Mouse (Mus musculus) kidney, adult 2 months (tissue): ENCODE results near the gene Camta2. TPM values are rescaled to one million over a fixed set of nuclear protein-coding genes. Genes with fewer than 3 reads are reported as not detected.

ENCODE experiments used
- DNase-seq: peaks from one replicate; pipeline ENCODE4 v3.0.0; 2021
- H3K27ac ChIP-seq: fragments of 200-500 bp; 2 replicates; pipeline ENCODE4 v1.5.1; 2012; ENCODE audit warnings: low read depth, low read length, control low read depth, inconsistent platforms; ENCODE audit not compliant: insufficient read depth
- H3K27me3 ChIP-seq: fragments of 200-500 bp; replicated peaks from 2 replicates; pipeline ENCODE4 v1.6.1; 2012; ENCODE audit warnings: mild to moderate bottlenecking, moderate library complexity, low read length, inconsistent platforms; ENCODE audit not compliant: control insufficient read depth, insufficient read depth
- H3K36me3 ChIP-seq: fragments of 200-500 bp; 2 replicates; pipeline ENCODE4 v1.6.1; 2012; ENCODE audit warnings: mild to moderate bottlenecking, moderate library complexity, low read length, inconsistent platforms; ENCODE audit not compliant: control insufficient read depth, insufficient read depth
- H3K4me1 ChIP-seq: fragments of 200-500 bp; 2 replicates; pipeline ENCODE4 v1.6.1; 2011; ENCODE audit warnings: low read length; ENCODE audit not compliant: control insufficient read depth, insufficient read depth
- H3K4me3 ChIP-seq: fragments of 200-500 bp; 2 replicates; pipeline ENCODE4 v1.5.1; 2011; ENCODE audit warnings: mild to moderate bottlenecking, low read depth, low read length, control low read depth; ENCODE audit not compliant: insufficient read depth
- CTCF ChIP-seq: fragments of 200-500 bp; conservative IDR thresholded peaks from 2 replicates; pipeline ENCODE4 v1.5.1; 2011; ENCODE audit warnings: low read depth, mild to moderate bottlenecking, control low read depth, low read length, moderate library complexity, mixed read lengths; ENCODE audit not compliant: insufficient read depth, insufficient read length
- POLR2A ChIP-seq: fragments of 200-500 bp; IDR thresholded peaks from one replicate; pipeline ENCODE4 v1.6.1; 2011; ENCODE audit warnings: low read depth, low read length, control low read depth
- WGBS: fragments of 180-500 bp; shearing (Covaris S2); methylation state at CpG from one replicate; pipeline ENCODE4 v1.1.7; 2018; 5-methylcytosine and 5-hydroxymethylcytosine counted together
- polyA plus RNA-seq: library from polyadenylated mRNA; depleted of rRNA; stranded (reverse); fragments of >200 nt; gene quantifications from 2 replicates; pipeline ENCODE4 v1.2.3, GENCODE M21; 2012

The Camta2 gene
- polyA plus RNA-seq, 1 experiment = 28.7 TPM

DNA sequence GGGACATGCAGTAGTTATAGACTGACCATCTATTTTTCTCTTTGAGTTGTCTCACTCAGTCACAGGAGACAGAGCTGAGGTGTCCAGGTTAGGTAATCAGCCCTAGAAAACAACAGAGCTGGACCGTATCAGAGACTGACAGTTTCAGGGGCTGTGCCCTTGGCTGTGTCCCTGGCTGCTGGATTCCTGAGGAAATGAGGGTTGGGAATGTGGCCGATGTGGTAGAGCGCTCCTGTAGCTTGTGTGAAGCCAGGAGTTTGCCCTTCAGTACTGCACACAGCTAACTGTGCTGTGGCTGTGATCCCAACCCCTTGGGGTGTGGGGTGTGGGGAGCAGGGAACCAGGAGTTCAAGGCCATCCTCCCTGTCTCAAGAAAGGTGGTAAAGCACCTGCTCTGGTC, 33.2 kb upstream of the Camta2 start:
- Histone ChIP-seq H3K36me3 (peaks cover 5% of the 10 kb centered on the region), H3K27ac (peak overlapping the region; percentile 29), H3K4me1 (peaks cover 6% of the 10 kb centered on the region; the same call in 1 of the 2 replicates), H3K27me3 (no peaks in the 10 kb centered on the region), H3K4me3 (no peak overlapping the region)
- no peak for DNase-seq
- 78% methylated on average over 3 of the region's 3 CpGs for WGBS
- TF ChIP-seq POLR2A = no peak
- no peak for TF ChIP-seq CTCF

GRCm38 (mm10) chr11:70720567-70720966, 32.7 kb upstream of the Camta2 start:
- Histone ChIP-seq H3K4me3 (no peak overlapping the region), H3K27me3 (no peaks in the 10 kb centered on the region), H3K36me3 (peaks cover 3% of the 10 kb centered on the region), H3K4me1 (peaks cover 6% of the 10 kb centered on the region; the same call in 1 of the 2 replicates), H3K27ac (peak overlapping the region; percentile 29)
- TF ChIP-seq CTCF (no peak), POLR2A (no peak)
- 71% methylated on average over 3 of the region's 3 CpGs for WGBS
- no peak for DNase-seq

GRCm38 (mm10) chr11:70718481-70718880, 30.6 kb upstream of the Camta2 start:
- TF ChIP-seq POLR2A = no peak
- no peak for TF ChIP-seq CTCF
- no peaks in the 10 kb centered on the region for H3K36me3 ChIP-seq
- 73% methylated on average over 5 of the region's 5 CpGs for WGBS
- DNase-seq = no peak
- no peak overlapping the region for H3K4me3 ChIP-seq
- no peak overlapping the region for H3K27ac ChIP-seq
- no peaks in the 10 kb centered on the region for H3K4me1 ChIP-seq
- no peaks in the 10 kb centered on the region for H3K27me3 ChIP-seq

DNA sequence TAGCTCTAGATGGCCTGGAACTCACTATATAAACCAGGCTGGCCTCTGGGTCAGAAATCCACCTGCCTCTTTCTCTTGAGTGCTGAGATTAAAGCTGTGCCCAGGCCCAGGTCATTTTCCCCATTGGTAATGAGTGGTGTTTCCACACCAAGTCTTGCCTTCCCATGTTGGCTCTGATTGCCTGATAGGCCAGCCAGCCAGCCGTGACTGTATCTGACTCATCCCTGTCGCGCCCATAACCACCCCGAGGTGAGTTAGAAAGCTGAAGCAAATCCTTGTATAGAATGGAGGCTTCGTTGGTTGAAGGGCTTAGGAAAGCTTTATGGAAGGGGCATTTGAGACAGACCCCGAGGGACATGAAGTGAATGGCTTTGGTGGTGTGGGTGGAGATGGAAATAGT, 27.9 kb upstream of the Camta2 start:
- Histone ChIP-seq H3K27me3 (no peaks in the 10 kb centered on the region), H3K27ac (no peak overlapping the region), H3K4me3 (no peak overlapping the region), H3K4me1 (no peaks in the 10 kb centered on the region), H3K36me3 (no peaks in the 10 kb centered on the region)
- TF ChIP-seq CTCF (no peak), POLR2A (no peak)
- 75% methylated on average over 6 of the region's 6 CpGs for WGBS
- DNase-seq = no peak

DNA sequence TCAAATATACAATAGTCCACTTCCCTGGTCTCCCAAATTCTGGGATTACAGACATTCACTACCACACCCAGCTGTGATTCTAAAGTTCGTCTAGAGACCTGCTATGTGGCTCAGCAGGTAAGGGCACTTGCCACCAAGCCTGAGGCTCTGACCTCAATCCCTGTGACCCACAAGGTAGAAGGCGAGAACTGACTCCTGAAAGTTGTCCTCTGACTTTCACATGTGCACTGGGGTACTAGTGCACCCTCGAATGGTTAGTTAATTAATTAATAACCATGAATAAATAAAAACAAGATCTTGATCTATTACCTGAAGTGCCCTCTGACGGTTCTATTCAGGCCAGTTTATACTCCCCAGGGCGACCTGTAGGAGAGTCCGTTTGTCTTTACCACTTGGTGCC, 25.3 kb upstream of the Camta2 start:
- H3K27ac ChIP-seq = no peak overlapping the region
- no peaks in the 10 kb centered on the region for H3K4me1 ChIP-seq
- no peaks in the 10 kb centered on the region for H3K27me3 ChIP-seq
- H3K36me3 ChIP-seq = peaks cover 2% of the 10 kb centered on the region
- H3K4me3 ChIP-seq = no peak overlapping the region
- TF ChIP-seq POLR2A (no peak), CTCF (no peak)
- 50% methylated on average over 6 of the region's 6 CpGs for WGBS
- DNase-seq = peak; percentile 53

DNA sequence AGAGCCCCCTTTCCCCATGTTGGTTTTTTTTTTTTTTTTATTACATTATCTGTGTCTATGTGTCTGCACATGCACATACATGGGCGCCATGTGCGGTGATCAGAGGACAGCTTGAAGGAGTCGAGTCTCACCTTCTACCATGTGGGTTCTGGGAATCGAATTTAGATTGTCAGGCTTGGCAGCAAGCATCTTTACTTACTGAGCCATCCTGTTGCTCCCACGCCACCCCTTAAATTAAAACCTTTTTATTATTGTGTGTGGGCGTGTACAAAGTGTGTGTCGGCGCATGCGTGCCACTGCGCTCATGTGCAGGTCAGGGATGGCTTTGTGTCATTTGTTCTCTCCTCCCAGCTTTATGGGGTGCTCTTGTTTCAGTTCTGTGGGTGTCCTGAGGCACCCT, 23.1 kb upstream of the Camta2 start:
- 90% methylated on average over 10 of the region's 10 CpGs for WGBS
- Histone ChIP-seq H3K27me3 (no peaks in the 10 kb centered on the region), H3K36me3 (peaks cover 5% of the 10 kb centered on the region), H3K4me1 (no peaks in the 10 kb centered on the region), H3K4me3 (no peak overlapping the region), H3K27ac (no peak overlapping the region)
- DNase-seq = no peak
- no peak for TF ChIP-seq CTCF
- no peak for TF ChIP-seq POLR2A

GRCm38 (mm10) chr11:70706127-70706526, 18.2 kb upstream of the Camta2 start:
- peaks cover 7% of the 10 kb centered on the region; the same call in 1 of the 2 replicates for H3K4me1 ChIP-seq
- no peaks in the 10 kb centered on the region for H3K27me3 ChIP-seq
- 64% methylated on average over 3 of the region's 3 CpGs for WGBS
- H3K27ac ChIP-seq = no peak overlapping the region
- TF ChIP-seq POLR2A (no peak), CTCF (no peak)
- H3K4me3 ChIP-seq = no peak overlapping the region
- DNase-seq = no peak
- peaks cover 8% of the 10 kb centered on the region for H3K36me3 ChIP-seq

GRCm38 (mm10) chr11:70702781-70703180, 14.9 kb upstream of the Camta2 start:
- H3K4me3 ChIP-seq = no peak overlapping the region
- WGBS = 37% methylated on average over 6 of the region's 6 CpGs
- peaks cover 9% of the 10 kb centered on the region; the same call in 1 of the 2 replicates for H3K4me1 ChIP-seq

More at GRCm38 (mm10) chr11:70702781-70703180, 14.9 kb upstream of the Camta2 start:
- TF ChIP-seq POLR2A = no peak
- H3K27me3 ChIP-seq = no peaks in the 10 kb centered on the region
- no peak for DNase-seq
- no peak overlapping the region for H3K27ac ChIP-seq
- peaks cover 6% of the 10 kb centered on the region for H3K36me3 ChIP-seq
